Mouse (Mus musculus) kidney, adult 2 months (tissue): ENCODE measurements around the gene Tpcn2. TPM values are rescaled to one million over a fixed set of nuclear protein-coding genes. Genes with fewer than 3 reads are reported as not detected.
A peak's percentile ranks its signal among the peaks of the same experiment; 100 is the strongest.

Experiments used
- DNase-seq: peaks from one replicate; pipeline ENCODE4 v3.0.0; 2021
- H3K27ac ChIP-seq: fragments of 200-500 bp; 2 replicates; pipeline ENCODE4 v1.5.1; 2012; ENCODE audit warnings: low read depth, low read length, control low read depth, inconsistent platforms; ENCODE audit not compliant: insufficient read depth
- H3K27me3 ChIP-seq: fragments of 200-500 bp; replicated peaks from 2 replicates; pipeline ENCODE4 v1.6.1; 2012; ENCODE audit warnings: mild to moderate bottlenecking, moderate library complexity, low read length, inconsistent platforms; ENCODE audit not compliant: control insufficient read depth, insufficient read depth
- H3K36me3 ChIP-seq: fragments of 200-500 bp; 2 replicates; pipeline ENCODE4 v1.6.1; 2012; ENCODE audit warnings: mild to moderate bottlenecking, moderate library complexity, low read length, inconsistent platforms; ENCODE audit not compliant: control insufficient read depth, insufficient read depth
- H3K4me1 ChIP-seq: fragments of 200-500 bp; 2 replicates; pipeline ENCODE4 v1.6.1; 2011; ENCODE audit warnings: low read length; ENCODE audit not compliant: control insufficient read depth, insufficient read depth
- H3K4me3 ChIP-seq: fragments of 200-500 bp; 2 replicates; pipeline ENCODE4 v1.5.1; 2011; ENCODE audit warnings: mild to moderate bottlenecking, low read depth, low read length, control low read depth; ENCODE audit not compliant: insufficient read depth
- CTCF ChIP-seq: fragments of 200-500 bp; conservative IDR thresholded peaks from 2 replicates; pipeline ENCODE4 v1.5.1; 2011; ENCODE audit warnings: low read depth, mild to moderate bottlenecking, control low read depth, low read length, moderate library complexity, mixed read lengths; ENCODE audit not compliant: insufficient read depth, insufficient read length
- POLR2A ChIP-seq: fragments of 200-500 bp; IDR thresholded peaks from one replicate; pipeline ENCODE4 v1.6.1; 2011; ENCODE audit warnings: low read depth, low read length, control low read depth
- WGBS: fragments of 180-500 bp; shearing (Covaris S2); methylation state at CpG from one replicate; pipeline ENCODE4 v1.1.7; 2018; 5-methylcytosine and 5-hydroxymethylcytosine counted together
- polyA plus RNA-seq: library from polyadenylated mRNA; depleted of rRNA; stranded (reverse); fragments of >200 nt; gene quantifications from 2 replicates; pipeline ENCODE4 v1.2.3, GENCODE M21; 2012

The Tpcn2 gene
- polyA plus RNA-seq, 1 experiment, result 9.5 TPM

- Histone ChIP-seq H3K36me3 (no peaks in the 10 kb centered on the region), H3K27me3 (no peaks in the 10 kb centered on the region), H3K4me1 (0 out of 2 replicates have a peak, but pooled peaks cover 3% of the 10 kb centered on the region), H3K4me3 (no peak overlapping the region), H3K27ac (no peak overlapping the region)
- WGBS, result 77% methylated on average over 4 of the region's 4 CpGs
- TF ChIP-seq CTCF (no peak), POLR2A (no peak)
- peak; percentile 29 for DNase-seq
Observed at GRCm38 (mm10) chr7:145198223-145198714, 85.5 kb downstream of the Tpcn2 start.

GRCm38 (mm10) chr7:145197711-145198110, 86.1 kb downstream of the Tpcn2 start:
- no peak overlapping the region for H3K27ac ChIP-seq
- 81% methylated on average over 3 of the region's 3 CpGs for WGBS
- no peaks in the 10 kb centered on the region for H3K27me3 ChIP-seq
- 0 out of 2 replicates have a peak, but pooled peaks cover 3% of the 10 kb centered on the region for H3K4me1 ChIP-seq
- H3K36me3 ChIP-seq, result no peaks in the 10 kb centered on the region
- no peak for DNase-seq
- no peak for TF ChIP-seq CTCF
- no peak for TF ChIP-seq POLR2A
- H3K4me3 ChIP-seq, result no peak overlapping the region

DNA sequence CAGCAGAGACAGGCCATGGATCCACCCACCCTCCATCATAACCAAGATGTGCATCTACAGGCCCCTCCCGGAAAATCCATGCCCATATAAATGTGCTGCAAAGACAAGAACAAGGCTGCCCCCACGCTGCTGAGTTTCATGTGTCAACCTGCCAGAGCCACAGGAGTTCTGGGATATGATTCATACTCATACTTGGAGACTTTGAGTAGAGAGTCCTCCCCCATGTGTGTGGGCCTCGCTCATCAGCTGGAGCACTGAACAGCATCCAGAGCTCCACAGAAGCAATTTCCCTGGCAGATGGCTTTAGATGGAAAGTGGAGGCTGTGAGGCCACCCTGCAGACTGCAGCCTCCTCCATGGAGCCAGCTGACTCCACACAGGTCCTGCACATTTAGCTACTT, 86.8 kb downstream of the Tpcn2 start:
- TF ChIP-seq POLR2A, result no peak
- no peak for TF ChIP-seq CTCF
- no peak for DNase-seq
- WGBS, result 84% methylated on average over 3 of the region's 3 CpGs
- H3K27me3 ChIP-seq, result no peaks in the 10 kb centered on the region
- H3K36me3 ChIP-seq, result no peaks in the 10 kb centered on the region
- no peak overlapping the region for H3K4me3 ChIP-seq
- 0 out of 2 replicates have a peak, but pooled peaks cover 3% of the 10 kb centered on the region for H3K4me1 ChIP-seq
- no peak overlapping the region for H3K27ac ChIP-seq

- H3K36me3 ChIP-seq, result no peaks in the 10 kb centered on the region
- H3K27me3 ChIP-seq, result no peaks in the 10 kb centered on the region
- WGBS, result 95% methylated on average over 6 of the region's 6 CpGs
- no peak for TF ChIP-seq POLR2A
- no peak for TF ChIP-seq CTCF
- no peak overlapping the region for H3K4me3 ChIP-seq
- no peak overlapping the region for H3K27ac ChIP-seq
- no peak for DNase-seq
- 0 out of 2 replicates have a peak, but pooled peaks cover 3% of the 10 kb centered on the region for H3K4me1 ChIP-seq
Observed at GRCm38 (mm10) chr7:145196340-145196739, 87.5 kb downstream of the Tpcn2 start.

GRCm38 (mm10) chr7:145195186-145195927, 88.5 kb downstream of the Tpcn2 start:
- no peak for DNase-seq
- H3K36me3 ChIP-seq, result no peaks in the 10 kb centered on the region
- H3K4me3 ChIP-seq, result no peak overlapping the region
- H3K27ac ChIP-seq, result no peak overlapping the region
- TF ChIP-seq CTCF (no peak), POLR2A (no peak)
- H3K4me1 ChIP-seq, result 0 out of 2 replicates have a peak, but pooled peaks cover 3% of the 10 kb centered on the region
- 70% methylated on average over 5 of the region's 5 CpGs for WGBS
- H3K27me3 ChIP-seq, result no peaks in the 10 kb centered on the region

GRCm38 (mm10) chr7:145194455-145195161, 89.2 kb downstream of the Tpcn2 start:
- DNase-seq, result peak; percentile 65
- TF ChIP-seq CTCF (no peak), POLR2A (no peak)
- Histone ChIP-seq H3K36me3 (no peaks in the 10 kb centered on the region), H3K27ac (no peak overlapping the region), H3K4me3 (no peak overlapping the region), H3K27me3 (no peaks in the 10 kb centered on the region), H3K4me1 (0 out of 2 replicates have a peak, but pooled peaks cover 3% of the 10 kb centered on the region)
- 60% methylated on average over 3 of the region's 3 CpGs for WGBS

DNA sequence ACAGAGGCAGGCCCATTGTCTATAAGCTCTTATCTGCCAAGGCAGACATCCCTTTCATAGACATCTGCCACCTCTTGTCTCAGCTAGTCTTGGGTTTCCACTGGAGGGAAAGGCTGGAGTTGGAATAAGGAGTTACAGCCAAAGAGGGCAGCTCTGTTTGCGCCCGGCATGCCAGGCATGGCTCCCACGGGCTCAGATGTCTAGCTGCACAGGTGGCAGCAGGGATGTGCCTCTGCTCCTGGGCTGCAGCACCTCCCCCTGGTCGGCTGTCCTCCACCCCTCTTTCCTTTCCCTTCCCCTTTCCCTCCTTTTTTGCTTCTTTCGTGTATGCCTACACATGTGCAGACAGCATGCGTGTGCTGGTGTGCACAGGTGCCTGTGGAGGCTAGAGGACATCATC, 91.0 kb downstream of the Tpcn2 start:
- no peaks in the 10 kb centered on the region for H3K36me3 ChIP-seq
- TF ChIP-seq POLR2A, result no peak
- H3K4me3 ChIP-seq, result no peak overlapping the region
- 0 out of 2 replicates have a peak, but pooled peaks cover 3% of the 10 kb centered on the region for H3K4me1 ChIP-seq
- no peaks in the 10 kb centered on the region for H3K27me3 ChIP-seq
- 79% methylated on average over 6 of the region's 6 CpGs for WGBS
- no peak overlapping the region for H3K27ac ChIP-seq
- DNase-seq, result no peak
